Mouse (Mus musculus) neural tube, embryonic 10.5 days (tissue): ENCODE measurements at regions not wholly inside any gene's neighbourhood (a gene's known extent, or its start where the extent isn't known, plus 50 kb on each side); places are given as distances from the start of the nearest gene placed in this dataset.

ENCODE experiments used
- DNase-seq: peaks from one replicate; pipeline ENCODE4 v3.0.0-alpha.2; 2017; ENCODE audit warnings: low spot score; ENCODE audit errors: extremely low spot score

- DNase-seq, result no peak
Observed at GRCm38 (mm10) chr3:149112878-149113277, 122.5 kb upstream of the Adgrl2 start.

- DNase-seq, result no peak
Observed at GRCm38 (mm10) chr3:149111529-149112439, 121.4 kb upstream of the Adgrl2 start.

DNA sequence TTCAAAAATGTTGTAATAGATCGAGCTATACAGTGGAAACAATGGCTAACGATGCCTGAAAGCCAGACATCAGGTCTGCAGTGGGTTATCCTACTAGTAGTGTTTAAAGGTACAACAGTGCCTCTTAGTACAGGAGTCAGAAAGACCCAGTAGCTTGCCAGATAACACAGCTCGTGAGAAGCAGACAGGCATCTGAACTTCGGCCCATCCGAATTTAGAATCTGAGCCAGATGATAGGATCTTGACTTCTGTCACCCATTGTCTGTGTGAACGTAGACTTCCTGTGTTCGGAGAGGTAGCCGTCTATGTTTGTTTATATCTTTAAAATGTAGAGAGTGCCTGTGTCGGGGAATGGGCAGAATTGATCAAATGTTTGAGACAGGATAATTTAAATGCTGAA is 120.5 kb upstream of the Adgrl2 start:
- no peak for DNase-seq

- no peak for DNase-seq
Observed at GRCm38 (mm10) chr3:149105709-149106450, 115.5 kb upstream of the Adgrl2 start.

- no peak for DNase-seq
Observed at GRCm38 (mm10) chr3:149105181-149105580, 114.8 kb upstream of the Adgrl2 start.

- DNase-seq, result no peak
Observed at GRCm38 (mm10) chr3:149104080-149104479, 113.7 kb upstream of the Adgrl2 start.

- no peak for DNase-seq
Observed at GRCm38 (mm10) chr3:149103469-149103868, 113.1 kb upstream of the Adgrl2 start.

GRCm38 (mm10) chr3:149102846-149103245 is 112.5 kb upstream of the Adgrl2 start:
- no peak for DNase-seq

DNA sequence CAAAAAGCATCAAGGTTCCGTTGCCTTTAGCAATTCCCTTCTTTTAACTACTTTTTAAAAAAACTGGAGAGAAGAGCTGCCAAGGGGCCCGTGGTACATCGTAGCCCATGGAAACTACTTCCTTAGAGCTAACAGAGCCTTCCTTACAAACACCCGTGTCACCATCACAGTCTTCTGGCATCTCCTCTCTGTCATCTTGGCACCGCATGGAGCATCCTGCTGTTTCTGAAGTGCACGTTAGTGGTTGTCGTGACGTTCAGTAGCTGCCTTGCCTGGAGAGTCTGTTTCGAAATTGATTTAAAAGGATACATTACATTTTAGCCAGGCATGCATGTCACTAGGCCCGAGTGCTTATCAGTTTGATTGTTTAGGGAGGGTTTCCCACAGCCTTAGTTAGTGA is 111.4 kb upstream of the Adgrl2 start:
- no peak for DNase-seq

DNA sequence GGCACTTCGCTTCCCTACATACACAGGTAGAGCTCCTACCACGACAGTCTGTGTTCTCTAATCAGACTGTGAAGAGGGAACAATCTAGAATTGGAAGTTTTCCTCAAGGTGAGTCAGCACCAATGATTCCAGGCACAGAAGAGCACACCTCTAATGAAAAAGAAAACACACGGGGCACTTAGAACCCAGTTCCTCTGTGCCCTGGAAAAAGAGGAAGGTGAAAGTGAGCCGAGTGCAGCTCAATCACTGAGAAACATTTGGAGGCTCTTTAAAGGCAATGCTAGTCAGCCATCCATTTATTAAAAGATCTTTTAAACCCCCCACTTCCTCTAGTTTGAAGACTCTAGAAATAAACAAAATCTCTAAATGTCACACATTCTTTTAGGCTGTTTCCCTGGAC is 108.4 kb upstream of the Adgrl2 start:
- no peak for DNase-seq

DNA sequence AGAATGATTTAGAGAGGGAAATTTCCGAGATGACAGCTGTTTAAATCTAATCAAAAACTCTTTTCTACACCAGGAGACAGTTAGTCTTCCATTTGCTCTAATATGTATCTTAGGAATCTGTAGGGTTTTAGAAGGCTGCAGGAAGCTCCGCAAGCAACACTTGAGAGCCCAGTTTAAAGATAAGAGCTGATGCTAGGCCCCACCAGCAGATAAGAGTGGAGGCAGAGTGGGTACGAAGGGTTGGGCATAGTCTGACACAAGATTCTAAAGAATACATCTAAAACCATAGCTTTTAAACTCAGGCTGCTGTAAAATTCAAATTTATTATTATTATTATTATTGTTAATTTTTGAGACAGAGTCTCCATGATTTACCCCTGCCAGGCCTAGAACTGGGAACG is 106.7 kb upstream of the Adgrl2 start:
- DNase-seq, result no peak

- DNase-seq, result no peak
Observed at GRCm38 (mm10) chr3:149092649-149093048, 102.3 kb upstream of the Adgrl2 start.

- no peak for DNase-seq
Observed at GRCm38 (mm10) chr3:149090103-149090502, 99.7 kb upstream of the Adgrl2 start.

DNA sequence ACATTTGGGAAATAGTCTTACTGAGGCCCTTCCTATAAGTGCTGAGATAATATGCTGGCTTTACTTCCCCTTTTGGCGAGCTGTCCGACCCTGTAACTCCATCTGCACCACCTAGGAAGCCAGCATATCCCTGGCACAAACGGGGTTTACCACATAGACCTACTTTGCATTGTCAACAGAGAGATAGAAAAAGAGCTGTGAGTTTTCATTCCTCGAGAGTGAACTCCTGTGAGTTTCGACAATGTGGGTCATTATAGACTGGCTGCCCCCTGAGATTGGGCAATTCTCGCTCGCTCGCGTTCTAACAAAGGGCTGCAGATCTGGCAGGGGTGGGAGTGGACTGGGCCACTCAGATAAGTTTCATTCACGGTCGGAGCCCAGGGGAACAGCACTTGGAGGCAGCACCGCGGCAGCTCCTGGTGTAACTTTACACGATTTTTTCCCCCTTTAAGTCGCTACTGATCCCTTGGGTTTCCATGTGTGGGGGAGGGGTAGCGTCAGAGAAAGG is 98.3 kb upstream of the Adgrl2 start:
- peak; percentile 52 for DNase-seq

DNA sequence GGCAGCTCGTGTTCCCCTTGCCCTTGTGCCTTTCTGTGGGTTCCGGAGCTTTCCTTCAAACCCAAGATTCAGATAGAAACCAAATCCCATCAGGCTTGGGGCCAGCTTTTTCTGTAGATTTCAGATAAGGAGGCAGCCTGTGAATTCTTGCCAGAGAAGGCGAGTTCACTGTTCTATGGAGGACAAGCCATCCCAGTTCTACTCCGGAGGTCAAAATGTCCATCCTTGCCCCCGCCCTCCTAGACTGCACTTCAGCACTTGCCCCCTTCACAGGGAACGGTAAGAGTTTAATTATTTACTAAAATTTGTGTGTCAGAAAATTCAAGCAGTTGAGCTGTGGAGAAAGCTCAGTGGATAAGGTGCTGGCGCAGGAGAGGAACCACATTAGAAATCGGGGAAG is 97.1 kb upstream of the Adgrl2 start:
- no peak for DNase-seq

DNA sequence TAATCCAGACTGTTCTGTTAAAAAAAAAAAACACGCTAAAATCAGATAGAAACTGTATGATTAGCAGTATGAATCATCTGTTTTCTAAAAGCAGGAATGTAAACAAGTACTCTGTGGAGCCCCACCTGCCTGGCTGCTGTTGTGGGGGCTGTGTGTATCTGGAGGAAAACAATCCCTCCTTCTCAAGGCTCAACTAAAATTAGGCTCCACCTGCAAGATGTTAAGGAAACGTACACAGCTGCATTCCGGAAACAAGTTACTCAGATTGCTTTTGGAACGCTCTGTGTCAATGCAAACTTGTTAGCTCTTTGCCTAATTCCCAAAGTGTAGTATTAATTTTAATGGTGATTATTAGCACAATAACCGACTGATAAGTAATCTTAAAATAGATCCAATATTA is 96.3 kb upstream of the Adgrl2 start:
- no peak for DNase-seq

- no peak for DNase-seq
Observed at GRCm38 (mm10) chr3:149086086-149086485, 95.7 kb upstream of the Adgrl2 start.

- no peak for DNase-seq
Observed at GRCm38 (mm10) chr3:149084861-149085598, 94.7 kb upstream of the Adgrl2 start.

DNA sequence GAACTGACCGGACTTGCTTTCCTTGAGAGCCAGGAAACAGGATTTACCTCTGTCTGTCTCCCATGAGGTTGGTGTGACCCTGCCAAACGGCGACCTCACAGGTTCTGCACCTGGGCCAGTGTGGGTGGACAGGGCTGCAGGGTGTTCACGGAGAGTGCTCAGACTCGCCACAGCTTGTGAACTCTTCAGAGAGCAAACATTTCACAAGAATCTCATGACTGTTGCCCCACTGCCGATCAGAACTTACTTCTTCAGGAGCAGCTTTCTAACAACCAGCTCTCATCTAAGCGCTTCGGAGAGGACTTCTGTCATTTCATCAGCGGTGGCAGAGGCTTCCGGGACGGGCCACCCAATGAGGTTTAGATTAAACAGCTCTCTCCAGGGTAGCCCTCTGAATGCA is 93.0 kb upstream of the Adgrl2 start:
- DNase-seq, result no peak

- no peak for DNase-seq
Observed at GRCm38 (mm10) chr3:149078881-149079280, 88.5 kb upstream of the Adgrl2 start.

DNA sequence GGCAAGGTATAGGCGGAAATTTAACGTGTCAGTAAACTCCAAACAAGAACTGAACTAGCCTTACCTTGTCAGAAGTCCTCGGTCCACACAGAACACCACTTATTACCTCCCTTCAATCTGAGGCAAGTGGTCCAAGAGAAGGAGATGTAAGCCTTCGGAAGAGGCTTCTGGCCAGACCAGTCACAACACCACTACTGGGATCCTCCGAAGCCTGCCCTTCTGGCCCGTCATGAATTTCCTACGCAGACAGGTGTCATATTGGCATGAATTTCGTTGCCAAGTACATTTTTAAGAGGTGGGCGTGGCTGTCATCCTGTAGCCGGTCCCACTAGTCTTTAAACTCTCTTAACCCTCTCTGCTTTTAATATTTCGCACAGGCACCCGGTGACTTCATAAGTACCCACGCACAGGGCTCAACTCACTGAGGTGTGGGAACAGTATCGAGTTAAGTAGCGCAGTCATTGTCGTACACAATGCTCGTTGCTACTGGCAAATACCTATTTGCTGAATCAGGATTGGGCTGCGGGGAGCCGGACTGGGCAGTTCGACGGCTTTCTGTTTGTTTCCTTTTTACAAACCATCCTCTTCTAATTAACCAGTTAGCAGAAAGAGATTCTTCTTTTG is 86.7 kb upstream of the Adgrl2 start:
- DNase-seq, result no peak
